ENCODE assay signal across 10 mouse cellular contexts in genomic region chr11:116623281-116624124, GRCm38 (mm10). TPM values are rescaled to one million over a fixed set of nuclear protein-coding genes. Genes with fewer than 3 reads are reported as not detected.
DNase-seq lines count a peak whose midpoint lies in the region; ATAC-seq and TF ChIP-seq lines count a peak whose summit lies in the region.
"Had no signal": no experiment of that assay in that cellular context is flagged by ENCODE, and none has a peak within 500 bp of the region (broad histone marks: within the 10 kb centered on the region; RNA-seq: fewer than 3 reads in every experiment).

No protein-coding gene starts in this region.

- H3K4me1 ChIP-seq in embryonic facial prominence, embryonic 12.5 days = peaks cover 23% of the 10 kb centered on the region

- H3K4me3 ChIP-seq in layer of hippocampus, adult 2 months = peak overlapping the region; percentile 51
- peak overlapping the region; percentile 75 for H3K4me3 ChIP-seq in embryonic facial prominence, embryonic 12.5 days
- H3K4me3 ChIP-seq in macrophage (ENCODE audit: inconsistent target) = peak overlapping the region; percentile 97

- no peak; the same call in 1 of the 2 replicates for TF ChIP-seq CTCF in layer of hippocampus, adult 2 months (conservative IDR thresholded peaks at IDR 0.05)

- H3K4me2 ChIP-seq in embryonic facial prominence, embryonic 12.5 days (replicated peaks) = peak overlapping the region; percentile 93

- peaks cover 54% of the 10 kb centered on the region for H3K79me2 ChIP-seq in macrophage (ENCODE audit: inconsistent target)

- peak; percentile 11; the same call in 1 of the 2 replicates for ATAC-seq in embryonic facial prominence, embryonic 12.5 days (ENCODE audit: insufficient number of reproducible peaks, insufficient read depth, low FRiP score, low TSS enrichment)
- ATAC-seq in inflammation-experienced regulatory T-cells, adult 6 months = peak; percentile 35

- H3K27me3 ChIP-seq in embryonic facial prominence, embryonic 12.5 days = peaks cover 28% of the 10 kb centered on the region

- 6% methylated on average over 40 of the region's 40 CpGs for WGBS in embryonic facial prominence, embryonic 12.5 days
- 2% methylated on average over 40 of the region's 40 CpGs for WGBS in macrophage (ENCODE audit: missing documents)

- H3K9me3 ChIP-seq in embryonic facial prominence, embryonic 12.5 days = no peaks in the 10 kb centered on the region

- peak overlapping the region; percentile 59; the same call in 1 of the 2 replicates for H3K27ac ChIP-seq in layer of hippocampus, adult 2 months
- H3K27ac ChIP-seq in embryonic facial prominence, embryonic 12.5 days = no peak overlapping the region
- H3K27ac ChIP-seq in macrophage = peak overlapping the region; percentile 74

- H3K36me3 ChIP-seq in embryonic facial prominence, embryonic 12.5 days = no peaks in the 10 kb centered on the region
- H3K36me3 ChIP-seq in macrophage (ENCODE audit: inconsistent target) = no peaks in the 10 kb centered on the region

- peak overlapping the region; percentile 61 for H3K9ac ChIP-seq in embryonic facial prominence, embryonic 12.5 days

- no peak for DNase-seq in layer of hippocampus, adult 2 months (ENCODE audit: low spot score in 2 of 2)
- DNase-seq in layer of hippocampus, adult 11-12 months (ENCODE audit: low spot score) = no peak
- peak; percentile 56 for DNase-seq in thymus, postnatal 4 days
- no peak for DNase-seq in c-Kit-positive CD71-positive TER-119-positive erythroid progenitor cells, embryonic 14.5 days (ENCODE audit: low spot score)
- DNase-seq in layer of hippocampus, postnatal 10 days (ENCODE audit: low spot score in 2 of 2) = no peak

RNA-seq across cellular contexts. Expression of gene Rhbdf2, which starts 3.3 kb away (rescaled TPM):
- 1 to 10 TPM; 1.4 to 1.6 TPM for total RNA-seq in layer of hippocampus, adult 2 months (2021)
- polyA plus RNA-seq in embryonic facial prominence, embryonic 12.5 days (2016; fragmentation: Nextera tagmentation; extraction: Ambion mirVana) = 4.5 and 4.7 TPM in 2 replicates
- polyA plus RNA-seq in inflammation-experienced regulatory T-cells, adult 6 months (2017; shearing (Covaris generic)) = 1 to 10 TPM; 3.4 to 9.3 (median 3.9) TPM
- total RNA-seq in macrophage (2018; cell fraction: chromatin; rRNA removed) = 100 to 1,000 TPM in 25 of 26 experiments, 10 to 100 TPM in 1; 94.6 to 827 (median 311) TPM
- 100 to 1,000 TPM in 2 of 26 experiments, 10 to 100 TPM in 24; 20.5 to 164 (median 49.9) TPM for total RNA-seq in macrophage (2018; cell fraction: cytosol; rRNA removed)
- 100 to 1,000 TPM in 22 of 26 experiments, 10 to 100 TPM in 4; 71.5 to 628 (median 234) TPM for total RNA-seq in macrophage (2018; cell fraction: nucleus; rRNA removed)
- 14.2 to 37.1 TPM (median 21.7 TPM) in 3 replicates for polyA plus RNA-seq in macrophage (2018)
- 1 to 10 TPM in 1 of 2 experiments, under 1 TPM in 1; 0.94 to 1.5 TPM for total RNA-seq in layer of hippocampus, postnatal 10 days (2021)

RNA-seq across cellular contexts. Expression of gene Prcd, which starts 29.8 kb away (rescaled TPM):
- 1 to 10 TPM; 5.6 to 5.7 TPM for total RNA-seq in layer of hippocampus, adult 2 months (2021)
- 0.59 and 0.86 TPM in 2 replicates for polyA plus RNA-seq in embryonic facial prominence, embryonic 12.5 days (2016; fragmentation: Nextera tagmentation; extraction: Ambion mirVana)
- polyA plus RNA-seq in inflammation-experienced regulatory T-cells, adult 6 months (2017; shearing (Covaris generic)) = not detected
- total RNA-seq in macrophage (2018; cell fraction: chromatin; rRNA removed) = not detected
- total RNA-seq in macrophage (2018; cell fraction: cytosol; rRNA removed) = not detected
- not detected for total RNA-seq in macrophage (2018; cell fraction: nucleus; rRNA removed)
- not detected in 3 replicates for polyA plus RNA-seq in macrophage (2018)
- total RNA-seq in layer of hippocampus, postnatal 10 days (2021) = 1 to 10 TPM; 3.4 to 3.8 TPM
- total RNA-seq: neutrophil, adult 5-6 weeks had no signal

RNA-seq across cellular contexts. Expression of gene Cygb, which starts 30.6 kb away (rescaled TPM):
- 10 to 100 TPM; 71.9 to 73.5 TPM for total RNA-seq in layer of hippocampus, adult 2 months (2021)
- 6.4 and 7.1 TPM in 2 replicates for polyA plus RNA-seq in embryonic facial prominence, embryonic 12.5 days (2016; fragmentation: Nextera tagmentation; extraction: Ambion mirVana)
- polyA plus RNA-seq in inflammation-experienced regulatory T-cells, adult 6 months (2017; shearing (Covaris generic)) = under 1 TPM in 2 of 3 experiments, not detected in 1; 0.24 to 0.32 TPM
- total RNA-seq in macrophage (2018; cell fraction: chromatin; rRNA removed) = under 1 TPM in 1 of 26 experiments, not detected in 25; 0.44 TPM
- total RNA-seq in macrophage (2018; cell fraction: cytosol; rRNA removed) = not detected
- total RNA-seq in macrophage (2018; cell fraction: nucleus; rRNA removed) = not detected
- polyA plus RNA-seq in macrophage (2018) = not detected in 3 replicates
- 10 to 100 TPM; 33.0 to 42.3 TPM for total RNA-seq in layer of hippocampus, postnatal 10 days (2021)

RNA-seq across cellular contexts. Expression of gene Aanat, which starts 37.3 kb away (rescaled TPM):
- 1 to 10 TPM in 1 of 2 experiments, under 1 TPM in 1; 0.27 to 1.2 TPM for total RNA-seq in layer of hippocampus, adult 2 months (2021)
- not detected in 2 replicates for polyA plus RNA-seq in embryonic facial prominence, embryonic 12.5 days (2016; fragmentation: Nextera tagmentation; extraction: Ambion mirVana)
- not detected for polyA plus RNA-seq in inflammation-experienced regulatory T-cells, adult 6 months (2017; shearing (Covaris generic))
- total RNA-seq in macrophage (2018; cell fraction: chromatin; rRNA removed) = 1 to 10 TPM in 1 of 26 experiments, under 1 TPM in 1, not detected in 24; 0.59 to 1.3 TPM
- not detected for total RNA-seq in macrophage (2018; cell fraction: cytosol; rRNA removed)
- 1 to 10 TPM in 1 of 26 experiments, under 1 TPM in 2, not detected in 23; 0.47 to 7.2 (median 0.50) TPM for total RNA-seq in macrophage (2018; cell fraction: nucleus; rRNA removed)
- polyA plus RNA-seq in macrophage (2018) = not detected in 3 replicates
- total RNA-seq in layer of hippocampus, postnatal 10 days (2021) = under 1 TPM in 1 of 2 experiments, not detected in 1; 0.34 TPM
- total RNA-seq: adrenal gland, postnatal 36 days; neutrophil, adult 5-6 weeks had no signal

RNA-seq across cellular contexts. Expression of gene Ube2o, which starts 42.3 kb away (rescaled TPM):
- total RNA-seq in layer of hippocampus, adult 2 months (2021) = 100 to 1,000 TPM in 1 of 2 experiments, 10 to 100 TPM in 1; 93.7 to 101 TPM
- 19.9 and 26.4 TPM in 2 replicates for polyA plus RNA-seq in embryonic facial prominence, embryonic 12.5 days (2016; fragmentation: Nextera tagmentation; extraction: Ambion mirVana)
- 1 to 10 TPM; 1.5 to 2.2 (median 2.0) TPM for polyA plus RNA-seq in inflammation-experienced regulatory T-cells, adult 6 months (2017; shearing (Covaris generic))
- 10 to 100 TPM in 25 of 26 experiments, 1 to 10 TPM in 1; 6.0 to 55.3 (median 13.9) TPM for total RNA-seq in macrophage (2018; cell fraction: chromatin; rRNA removed)
- total RNA-seq in macrophage (2018; cell fraction: cytosol; rRNA removed) = 10 to 100 TPM in 2 of 26 experiments, 1 to 10 TPM in 24; 4.5 to 11.4 (median 7.2) TPM
- total RNA-seq in macrophage (2018; cell fraction: nucleus; rRNA removed) = 10 to 100 TPM in 14 of 26 experiments, 1 to 10 TPM in 12; 6.1 to 19.8 (median 10.1) TPM
- 4.4 to 9.2 TPM (median 5.4 TPM) in 3 replicates for polyA plus RNA-seq in macrophage (2018)
- total RNA-seq in layer of hippocampus, postnatal 10 days (2021) = 100 to 1,000 TPM; 115 to 118 TPM
